Mouse (Mus musculus) layer of hippocampus, adult 2 months (tissue): ENCODE results near the gene Olfr315. TPM values are rescaled to one million over a fixed set of nuclear protein-coding genes. Genes with fewer than 3 reads are reported as not detected.
"Not testable (repeated sequence)": the region's sequence is repeated elsewhere in the genome, so short reads cannot be mapped to it uniquely, and the experiment has no call there.

ENCODE experiments used
- DNase-seq, 2 experiments: peaks; one replicate each; pipeline ENCODE4 v3.0.0; 2022; ENCODE audit warnings: low spot score in 2 of 2
- H3K27ac ChIP-seq: fragments of 200-600 bp; 2 replicates; pipeline ENCODE4 v1.8.1; 2022
- H3K4me3 ChIP-seq: fragments of 200-600 bp; 2 replicates; pipeline ENCODE4 v1.8.1; 2022; ENCODE audit warnings: mild to moderate bottlenecking
- CTCF ChIP-seq: fragments of 200-600 bp; conservative IDR thresholded peaks from 2 replicates; pipeline ENCODE4 v1.8.1; 2022; ENCODE audit warnings: antibody characterized with exemption, mild to moderate bottlenecking, moderate library complexity
- long read RNA-seq, 2 experiments: library from polyadenylated mRNA; stranded (forward); transcript quantifications; one replicate each; pipeline ENCODE4 v2.0.0; 2021; ENCODE audit warnings: borderline mapping rate in 2 of 2
- total RNA-seq, 2 experiments: library from RNA; stranded (reverse); gene quantifications; 2 replicates each; pipeline ENCODE4 v1.2.3; 2021

The Olfr315 gene
- total RNA-seq, result not detected
- long read RNA-seq, experiment 1, result 0 reads
- long read RNA-seq, experiment 2, result 0 reads

- TF ChIP-seq CTCF, result no peak
- DNase-seq, result no peak
- H3K27ac ChIP-seq, result no peak within 1 kb of the TSS
- H3K4me3 ChIP-seq, result no peak within 1 kb of the TSS
Measured at GRCm38 (mm10) chr11:58772888-58773287, at the start of gene Olfr315. Olfr315 (plus strand) TSS chr11:58773188.

DNA sequence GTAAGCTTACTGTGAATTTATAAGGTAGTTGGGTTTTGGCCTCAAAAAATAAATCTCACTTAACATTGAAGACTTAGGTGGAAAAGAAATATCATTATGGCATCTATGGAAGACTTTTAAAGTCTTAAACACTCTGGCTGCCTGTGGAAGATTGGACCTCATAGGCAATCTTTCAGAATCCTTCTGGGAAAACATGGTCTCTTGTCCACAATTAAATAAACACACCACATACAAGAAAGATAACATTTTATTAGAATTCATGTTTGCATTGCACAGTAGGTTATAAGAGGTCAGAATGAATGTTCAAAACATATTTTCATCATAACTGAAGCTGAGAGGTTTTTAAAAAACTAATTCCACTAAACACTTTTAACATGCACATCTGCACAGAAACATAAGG is 49.1 kb upstream of the Olfr315 start, which contains the start of gene Olfr318:
Gene Olfr318, minus strand, starts transcription at position 101 of the 400 bp plus-strand sequence.
- no peak within 1 kb of the TSS for H3K27ac ChIP-seq
- no peak for TF ChIP-seq CTCF
- no peak within 1 kb of the TSS for H3K4me3 ChIP-seq
- no peak for DNase-seq

DNA sequence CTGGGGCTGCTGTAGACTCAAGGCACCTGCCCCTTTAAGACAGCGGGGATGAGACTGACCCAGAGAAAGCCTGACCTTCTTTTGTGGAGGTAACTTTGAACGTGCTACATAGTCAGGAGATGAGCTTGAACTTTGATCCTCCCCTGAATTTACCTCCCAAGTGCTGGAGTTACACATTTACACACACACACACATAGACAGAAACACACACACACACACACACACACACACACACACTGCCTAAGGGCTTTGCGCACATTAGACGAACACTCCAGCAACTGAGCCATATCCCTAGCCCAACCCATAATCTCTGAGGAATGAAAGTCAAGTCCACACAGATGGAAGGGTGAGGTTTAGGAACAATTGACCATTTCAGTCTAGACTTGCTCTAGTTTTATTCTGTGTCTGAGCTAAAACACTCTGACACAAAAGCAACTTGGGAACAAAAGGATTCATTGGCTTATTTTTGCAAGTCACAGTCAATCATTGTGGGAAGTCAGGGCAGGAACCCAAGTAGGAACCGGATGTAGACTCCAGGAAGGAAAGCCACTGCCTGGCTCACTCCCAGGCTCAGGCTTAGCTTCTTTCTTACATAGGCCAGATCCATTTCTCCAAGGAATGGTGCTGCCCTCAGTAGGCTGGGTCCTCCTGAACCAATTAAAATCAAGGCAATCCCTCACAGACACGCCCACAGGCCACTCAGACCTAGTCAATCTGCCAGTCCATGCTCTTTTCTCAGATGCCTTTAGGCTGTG is 44.9 kb upstream of the Olfr315 start:
- H3K4me3 ChIP-seq, H3K27ac ChIP-seq, DNase-seq: not testable (repeated sequence)

GRCm38 (mm10) chr11:58733372-58733771 is 39.6 kb upstream of the Olfr315 start:
- no peak for TF ChIP-seq CTCF
- peak; percentile 41 to 59 for DNase-seq
- Histone ChIP-seq H3K27ac (no peak overlapping the region), H3K4me3 (no peak overlapping the region; the same call in 1 of the 2 replicates)

DNA sequence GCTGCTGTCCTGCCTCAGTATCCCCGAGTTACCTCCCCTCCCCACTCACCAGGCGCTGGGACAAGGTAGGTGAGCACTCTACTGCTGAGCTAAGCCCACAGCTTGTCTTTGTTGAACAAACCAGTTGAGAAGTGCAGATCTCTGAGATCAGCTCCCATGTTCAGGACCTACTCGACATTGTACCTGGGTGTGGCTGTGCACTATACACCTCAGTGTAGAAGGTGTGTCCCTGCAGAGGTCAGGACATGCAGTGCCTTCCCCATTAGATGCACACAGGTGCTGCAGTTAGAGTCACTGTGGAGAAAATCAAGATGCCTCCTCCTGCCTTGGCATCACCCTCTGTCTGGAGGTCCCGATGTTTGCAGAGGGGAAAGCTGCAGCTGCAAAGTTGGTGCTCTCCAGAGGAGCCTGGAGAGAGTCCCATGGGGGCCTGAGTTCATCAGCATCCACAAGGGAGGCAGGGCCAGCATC is 34.2 kb upstream of the Olfr315 start, which contains the start of gene Olfr317:
Gene Olfr317, minus strand, starts transcription at position 421 of the 471 bp plus-strand sequence.
- H3K27ac ChIP-seq, result no peak within 1 kb of the TSS
- TF ChIP-seq CTCF, result no peak
- no peak within 1 kb of the TSS for H3K4me3 ChIP-seq
- DNase-seq, result no peak

DNA sequence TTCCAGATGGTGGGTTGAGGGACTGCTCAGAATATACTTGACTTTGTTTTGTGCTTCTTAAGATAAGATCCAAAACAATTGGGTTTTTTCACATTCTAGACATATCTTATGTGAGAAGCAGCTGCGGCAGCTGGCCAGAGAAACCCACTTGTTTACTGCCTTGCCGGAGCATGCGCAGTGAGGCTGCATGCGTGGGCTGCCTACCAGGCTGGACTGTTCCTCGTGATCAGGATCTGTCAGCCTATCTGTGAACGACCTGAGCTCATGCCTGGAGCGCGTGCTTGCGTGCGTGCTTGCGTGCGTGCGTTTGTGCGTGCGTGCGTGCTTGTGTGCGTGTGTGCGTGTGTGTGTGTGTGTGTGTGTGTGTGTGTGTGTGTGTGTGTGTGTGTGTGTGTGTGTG is 21.9 kb upstream of the Olfr315 start:
- H3K27ac ChIP-seq, H3K4me3 ChIP-seq: not testable (repeated sequence)
- DNase-seq, result peak; percentile 13 to 23

DNA sequence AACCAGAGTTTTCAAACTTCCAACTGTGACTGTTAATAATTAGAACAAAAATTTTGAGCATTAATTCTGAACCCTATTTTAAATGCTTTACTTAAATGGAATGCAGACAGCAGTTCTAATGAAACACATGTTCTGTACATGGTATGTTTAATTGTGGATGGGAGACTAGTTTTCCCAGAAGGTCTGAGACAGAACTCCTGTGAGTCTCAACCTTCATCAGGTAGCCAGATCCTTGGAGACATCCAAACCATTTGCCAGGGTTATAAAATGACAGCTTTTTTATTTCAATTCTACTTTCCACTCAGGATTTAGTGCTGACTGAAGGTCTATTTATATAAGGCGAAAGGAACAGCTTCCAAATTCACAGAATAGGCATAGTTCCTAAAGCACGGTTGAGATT is 20.6 kb upstream of the Olfr315 start, which contains the start of gene Olfr316:
Gene Olfr316, plus strand, starts transcription at position 301 of the 400 bp plus-strand sequence.
- Histone ChIP-seq H3K27ac (no peak within 1 kb of the TSS), H3K4me3 (no peak within 1 kb of the TSS)
- no peak for DNase-seq
- no peak for TF ChIP-seq CTCF

- no peak for DNase-seq
- H3K27ac ChIP-seq, result no peak within 1 kb of the TSS
- H3K4me3 ChIP-seq, result no peak within 1 kb of the TSS
- TF ChIP-seq CTCF, result no peak
Measured at GRCm38 (mm10) chr11:58782480-58783089, 9.6 kb downstream of the Olfr315 start, which contains the start of gene Olfr314. Olfr314 (plus strand) TSS chr11:58782952.

DNA sequence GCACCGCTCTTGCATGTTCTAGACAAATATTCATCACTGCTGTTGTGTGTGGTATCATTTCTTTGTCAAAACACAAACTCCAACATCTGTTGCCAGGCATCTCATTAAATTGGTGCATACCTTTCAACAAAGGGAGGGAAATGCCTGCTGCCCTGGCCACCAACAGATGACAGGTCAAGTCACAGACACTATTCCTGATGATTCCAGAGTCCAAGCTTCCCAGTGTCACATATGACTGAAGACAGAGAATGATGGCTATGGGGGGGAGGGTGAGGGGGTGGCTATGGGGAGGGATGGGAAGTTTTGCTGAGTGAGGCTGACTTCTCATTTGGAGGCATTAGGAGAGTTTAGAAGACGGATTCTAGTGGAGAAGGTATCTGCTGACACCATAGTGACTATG is 11.2 kb downstream of the Olfr315 start:
- no peak overlapping the region for H3K4me3 ChIP-seq
- H3K27ac ChIP-seq, result no peak overlapping the region
- no peak for DNase-seq
- no peak for TF ChIP-seq CTCF

GRCm38 (mm10) chr11:58787651-58788050 is 14.7 kb downstream of the Olfr315 start:
- Histone ChIP-seq H3K4me3 (no peak overlapping the region), H3K27ac (no peak overlapping the region)
- DNase-seq, result no peak
- no peak for TF ChIP-seq CTCF

- Histone ChIP-seq H3K27ac (no peak overlapping the region), H3K4me3 (no peak overlapping the region)
- no peak for TF ChIP-seq CTCF
- no peak for DNase-seq
Measured at GRCm38 (mm10) chr11:58788346-58788745, 15.4 kb downstream of the Olfr315 start.

GRCm38 (mm10) chr11:58789532-58789931 is 16.5 kb downstream of the Olfr315 start:
- H3K27ac ChIP-seq, result no peak overlapping the region
- TF ChIP-seq CTCF, result no peak
- no peak overlapping the region for H3K4me3 ChIP-seq
- no peak for DNase-seq

DNA sequence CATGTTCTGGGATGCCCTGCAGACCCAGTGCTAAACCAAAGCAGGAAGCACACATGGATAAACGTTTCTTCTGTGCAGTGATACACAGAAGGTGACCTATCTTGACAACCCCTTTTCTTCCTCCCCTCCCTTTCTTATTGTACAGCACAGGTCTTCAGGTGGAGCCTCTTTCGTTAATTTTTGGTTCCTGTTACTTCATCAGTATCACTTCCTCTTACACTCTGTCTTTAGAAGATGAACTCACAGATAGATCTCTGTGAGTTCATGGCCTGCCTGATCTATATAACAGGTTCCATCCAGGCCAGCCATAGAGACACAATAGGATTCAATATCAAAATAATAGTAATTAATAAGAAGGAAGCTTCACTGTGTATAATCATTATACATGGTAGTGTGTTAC is 17.1 kb downstream of the Olfr315 start:
- no peak for TF ChIP-seq CTCF

More for the DNA sequence above, 17.1 kb downstream of the Olfr315 start:
- DNase-seq, result no peak
- no peak overlapping the region for H3K4me3 ChIP-seq
- H3K27ac ChIP-seq, result no peak overlapping the region
